Mouse (Mus musculus): ENCODE results near the gene Ube2t.

Gene Ube2t

DNA sequence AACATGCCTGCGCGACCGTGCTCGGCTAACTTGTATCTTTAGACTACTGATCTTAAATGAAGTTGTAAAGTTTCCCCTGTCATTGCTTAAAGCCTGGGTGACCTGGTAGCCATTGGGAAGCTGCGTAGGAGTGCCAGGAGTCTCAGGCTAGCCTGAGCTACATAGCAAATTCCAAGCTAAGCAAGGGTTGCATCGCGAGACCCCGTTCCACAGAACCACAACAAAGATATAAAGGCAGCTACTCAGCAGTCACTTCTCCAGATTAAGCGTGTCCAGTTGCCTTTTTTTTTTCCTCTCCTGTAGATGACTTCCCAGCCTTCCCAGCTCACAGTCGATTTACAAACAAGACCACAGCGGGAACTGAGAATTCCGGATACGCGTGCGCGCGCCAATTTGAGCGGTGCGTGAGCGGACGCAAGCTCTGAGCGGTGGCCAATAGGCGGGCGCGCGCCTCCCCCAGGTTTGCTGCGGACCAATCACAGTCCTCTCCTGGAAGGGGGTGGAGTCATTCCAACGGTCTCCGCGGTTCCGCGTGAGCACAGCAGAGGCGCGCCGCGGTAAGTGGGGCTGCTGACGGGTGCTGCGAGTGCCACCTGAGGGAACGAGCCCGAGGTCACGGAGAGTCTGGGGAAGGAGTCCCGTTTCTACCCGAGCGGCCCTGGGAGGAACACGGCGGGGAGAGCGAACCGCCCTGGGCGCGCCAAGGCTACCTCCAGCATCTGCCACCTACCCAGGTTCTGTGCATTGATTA lies at the start of gene Ube2t:
TSS of gene Ube2t (plus strand) at position 513 of the 751 bp plus-strand sequence.
- peak; percentile 98 for DNase-seq (ENCODE audit: low spot score)

GRCm38 (mm10) chr1:134913535-134913934 lies 48.8 kb upstream of the Ube2t start:
- peak; percentile 30 for DNase-seq (ENCODE audit: low spot score)

DNA sequence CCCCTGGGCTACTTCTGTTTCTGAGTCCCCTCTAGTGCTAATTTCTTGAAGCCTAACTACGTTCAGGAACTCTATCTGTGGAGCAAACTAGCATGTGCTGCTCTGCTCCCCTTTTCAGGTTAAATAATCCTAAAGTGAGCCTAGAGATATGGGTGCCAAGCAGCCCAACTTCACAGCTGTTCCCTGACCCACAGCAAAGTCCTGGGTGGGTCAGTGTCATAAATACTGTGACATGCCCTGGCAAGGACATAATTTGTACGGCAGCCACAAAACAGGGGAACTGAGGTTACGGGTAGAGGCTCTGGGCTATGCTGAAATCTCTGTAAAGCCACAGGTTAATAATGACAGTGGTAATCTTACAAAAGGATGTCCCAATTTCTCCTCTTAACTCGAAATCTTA lies 46.9 kb upstream of the Ube2t start:
- no peak for DNase-seq (ENCODE audit: low spot score)

GRCm38 (mm10) chr1:134919010-134919409 lies 43.4 kb upstream of the Ube2t start:
- DNase-seq (ENCODE audit: low spot score): no peak

- no peak for DNase-seq (ENCODE audit: low spot score)
Measured at GRCm38 (mm10) chr1:134932431-134932830, 29.9 kb upstream of the Ube2t start.

- no peak for DNase-seq (ENCODE audit: low spot score)
Measured at GRCm38 (mm10) chr1:134936335-134936734, 26.0 kb upstream of the Ube2t start.

DNA sequence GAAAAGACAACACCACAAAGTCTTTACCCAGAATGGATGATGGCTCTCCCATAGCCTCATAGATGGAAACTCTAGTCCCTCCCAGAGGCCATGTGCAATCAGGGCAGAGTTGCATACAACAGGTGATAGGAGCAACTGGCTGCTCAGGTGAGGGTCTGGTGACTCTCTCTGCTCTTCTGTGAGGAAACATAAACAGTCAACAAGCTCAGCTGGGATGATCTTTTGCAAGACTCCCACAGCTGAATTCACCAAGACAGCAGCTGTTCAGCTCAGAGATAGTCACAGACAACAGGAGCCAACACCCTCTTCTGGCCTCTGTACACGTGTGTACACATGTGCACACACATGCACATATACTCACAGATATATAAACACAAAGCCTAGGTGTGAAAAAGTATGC lies 24.1 kb upstream of the Ube2t start:
- DNase-seq (ENCODE audit: low spot score): no peak

DNA sequence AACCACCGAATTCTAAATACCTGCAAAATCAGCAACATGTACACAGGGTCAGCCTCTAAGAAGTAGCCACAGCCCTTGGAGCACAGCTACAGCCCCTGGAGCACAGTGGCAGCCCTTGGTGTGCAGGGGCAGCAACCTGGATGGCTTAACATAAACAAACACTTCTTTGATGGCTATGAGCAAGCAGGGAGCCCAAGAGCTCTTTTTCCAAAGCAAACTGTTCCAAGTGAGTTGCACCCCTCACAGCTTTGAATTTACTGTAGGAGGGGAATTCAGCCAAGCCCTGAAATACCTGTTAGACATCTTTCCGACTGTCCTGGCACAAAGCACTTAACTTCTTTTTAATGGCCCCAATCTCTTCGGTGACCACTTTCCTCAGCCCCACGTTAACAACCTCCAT lies 21.5 kb upstream of the Ube2t start:
- no peak for DNase-seq (ENCODE audit: low spot score)

DNA sequence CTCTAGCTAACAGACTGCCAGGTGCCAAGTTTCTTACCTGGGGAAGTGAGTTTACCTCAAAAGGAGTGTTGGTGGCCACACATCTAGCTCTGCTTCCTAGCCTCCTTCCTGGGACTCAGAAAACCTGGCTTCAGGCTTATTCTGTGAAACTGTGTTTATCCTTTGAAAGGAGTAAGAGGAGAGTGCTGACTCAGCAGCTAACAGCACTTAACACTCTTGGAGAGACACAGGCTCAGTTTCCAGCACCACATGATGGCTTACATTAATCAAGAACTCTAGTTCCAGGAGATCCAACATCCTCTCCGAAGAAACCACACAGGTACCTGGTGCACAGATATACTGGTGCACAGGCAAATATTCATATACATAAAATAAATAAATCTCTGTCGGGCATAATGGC lies 19.5 kb upstream of the Ube2t start:
- no peak for DNase-seq (ENCODE audit: low spot score)

DNA sequence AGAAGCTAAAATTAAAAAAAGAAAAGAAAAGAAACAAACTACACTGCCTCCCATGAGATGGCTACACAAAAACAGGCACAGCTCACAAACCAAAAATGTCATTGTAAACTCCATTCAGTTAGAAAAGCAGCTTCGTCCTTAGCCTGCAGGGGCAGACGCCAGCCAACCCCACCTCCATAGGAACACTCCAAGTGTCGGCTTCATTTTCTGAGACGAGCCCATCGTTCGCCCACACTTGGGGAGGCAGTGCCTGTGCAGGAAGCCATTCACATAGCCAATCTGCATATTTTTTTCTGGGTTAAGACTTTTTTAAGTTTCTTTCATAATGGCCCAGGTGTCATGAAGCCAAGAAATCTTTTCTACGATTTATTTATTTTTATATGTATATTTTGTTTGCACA lies 14.8 kb upstream of the Ube2t start:
- no peak for DNase-seq (ENCODE audit: low spot score)

- DNase-seq (ENCODE audit: low spot score): no peak
Measured at GRCm38 (mm10) chr1:134949946-134950345, 12.4 kb upstream of the Ube2t start.

DNA sequence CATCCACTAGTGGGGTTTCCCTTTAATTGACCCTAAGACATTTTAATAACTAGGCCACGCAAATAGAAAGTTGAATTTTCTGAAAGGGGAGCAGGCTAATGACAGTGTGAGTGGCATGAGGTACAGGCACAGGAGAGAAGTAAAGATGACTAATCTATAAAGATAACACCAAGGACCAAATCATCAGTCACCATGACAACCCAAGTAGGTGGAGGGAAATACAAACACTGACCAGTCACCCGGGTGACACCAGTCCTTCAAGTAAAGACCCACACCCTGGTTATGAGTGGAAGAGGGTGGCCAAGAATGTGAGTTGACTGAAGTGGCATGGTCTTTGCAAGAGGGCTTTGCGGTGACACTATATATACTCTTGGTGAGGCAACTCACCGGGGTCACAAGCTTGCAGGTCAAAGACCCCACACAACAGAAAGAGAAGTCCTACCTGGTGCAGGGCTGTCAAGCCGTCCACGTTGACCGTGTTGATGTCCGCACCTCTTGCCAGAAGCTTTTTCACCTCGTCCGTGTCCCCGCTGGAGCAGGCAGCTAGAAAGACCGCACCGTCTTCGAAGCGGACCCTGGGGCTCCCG lies 7.2 kb upstream of the Ube2t start:
- no peak for DNase-seq (ENCODE audit: low spot score)

GRCm38 (mm10) chr1:134955637-134956176 lies 6.7 kb upstream of the Ube2t start, which contains the start of gene Ppp1r12b:
Gene Ppp1r12b (minus strand): TSS chr1:134955942.
- DNase-seq (ENCODE audit: low spot score): peak; percentile 98

- DNase-seq (ENCODE audit: low spot score): no peak
Measured at GRCm38 (mm10) chr1:134960634-134961033, 1.7 kb upstream of the Ube2t start.

DNA sequence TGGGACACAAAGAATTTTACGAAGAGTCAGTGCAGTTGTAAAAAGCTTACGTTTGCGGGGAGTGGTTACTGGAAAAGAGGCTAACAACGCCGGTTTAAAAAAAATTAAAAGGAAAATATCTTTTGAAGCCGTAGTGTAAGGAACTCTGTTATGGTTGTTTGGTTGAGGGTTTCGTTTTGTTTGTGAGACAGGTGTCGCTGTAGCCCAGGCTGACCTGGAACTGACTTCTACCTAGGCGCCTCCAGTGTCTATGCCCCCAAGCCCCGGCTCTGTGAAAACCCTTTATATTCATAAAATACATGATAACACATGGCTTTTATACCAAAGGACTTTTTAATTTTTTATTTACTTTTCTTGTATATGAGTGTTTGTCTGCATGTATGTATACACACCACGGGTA lies 456 bp downstream of the Ube2t start:
- no peak for DNase-seq (ENCODE audit: low spot score)

DNA sequence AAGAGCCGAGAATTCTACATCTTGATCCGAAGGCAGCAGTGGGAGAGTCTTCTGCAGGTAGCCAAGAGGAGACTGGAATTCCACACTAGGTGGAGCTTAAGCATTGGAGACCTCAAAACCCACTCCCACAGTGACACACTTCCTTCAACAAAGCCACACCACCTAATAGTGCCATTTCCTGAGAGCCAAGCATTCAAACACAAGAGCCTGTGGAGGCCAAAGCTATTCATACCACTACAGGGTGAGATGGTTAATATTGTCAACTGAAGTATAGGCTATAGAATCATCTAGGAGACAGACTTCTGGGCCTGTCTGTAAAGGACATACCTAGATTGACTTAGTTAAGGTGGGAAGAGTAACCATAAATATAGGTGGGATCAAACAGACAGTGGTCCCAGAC lies 3.1 kb downstream of the Ube2t start:
- no peak for DNase-seq (ENCODE audit: low spot score)

- DNase-seq (ENCODE audit: low spot score): no peak
Measured at GRCm38 (mm10) chr1:134972920-134973319, 10.6 kb downstream of the Ube2t start.

DNA sequence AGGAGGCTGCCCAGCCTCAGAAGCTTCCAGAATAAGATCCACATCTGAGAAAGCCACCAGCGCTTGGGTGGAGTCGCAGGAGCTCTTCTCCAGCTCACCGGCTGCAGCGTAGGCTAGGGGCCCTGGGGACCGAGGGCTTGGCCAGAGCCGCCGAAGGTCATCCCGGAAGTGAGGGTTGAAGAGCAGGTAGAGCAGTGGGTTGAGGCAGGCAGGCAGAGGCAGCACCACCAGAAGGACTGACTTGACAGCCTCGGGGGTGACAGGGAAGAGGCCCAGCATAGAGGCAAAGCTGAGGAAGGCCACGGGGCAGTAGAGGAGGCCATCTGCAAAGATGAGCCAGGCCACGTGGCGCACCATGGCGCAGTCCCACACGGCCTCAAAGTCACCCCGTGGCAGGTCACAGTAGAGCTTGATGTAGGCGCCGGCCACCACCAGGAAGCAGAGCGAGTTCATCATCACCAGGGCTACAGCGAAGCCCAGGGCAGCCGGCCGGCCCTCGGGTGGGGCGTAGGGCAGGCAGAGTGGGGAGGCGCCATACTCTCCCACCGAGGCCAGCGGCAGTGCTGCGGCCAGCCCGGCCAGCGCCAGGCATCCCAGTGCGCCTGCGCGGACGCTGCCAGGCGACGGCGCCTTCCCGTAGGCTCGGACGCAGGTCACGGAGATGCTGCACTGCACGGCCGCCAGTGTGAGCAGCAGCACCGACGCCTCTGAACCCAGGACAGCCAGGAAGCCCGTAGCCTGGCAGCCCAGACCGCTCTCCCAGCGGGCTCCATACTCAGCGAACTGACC lies 25.0 kb downstream of the Ube2t start:
- peak; percentile 81 for DNase-seq (ENCODE audit: low spot score)

DNA sequence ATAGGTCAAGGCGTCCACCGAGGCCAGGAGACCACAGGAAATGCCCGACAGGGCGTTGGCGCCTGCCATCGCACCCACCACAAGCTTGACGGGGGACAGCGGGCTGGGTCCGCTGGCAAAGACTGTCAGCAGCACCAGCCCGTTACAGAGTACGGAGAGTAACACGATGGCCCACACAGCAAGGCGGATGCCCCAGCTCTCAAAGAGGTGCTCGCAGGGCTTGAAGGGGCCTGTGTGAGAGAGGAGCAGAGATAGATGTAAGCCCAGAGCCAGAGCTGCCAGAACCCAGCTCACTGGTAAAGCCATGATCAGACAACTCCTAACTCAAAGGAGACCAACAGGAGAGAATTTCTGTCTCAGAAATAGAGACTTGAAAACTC lies 25.6 kb downstream of the Ube2t start:
- DNase-seq (ENCODE audit: low spot score): no peak

- DNase-seq (ENCODE audit: low spot score): peak; percentile 76
Measured at GRCm38 (mm10) chr1:134989372-134989771, 27.0 kb downstream of the Ube2t start.

- no peak for DNase-seq (ENCODE audit: low spot score)
Measured at GRCm38 (mm10) chr1:134992046-134992645, 29.8 kb downstream of the Ube2t start.

DNA sequence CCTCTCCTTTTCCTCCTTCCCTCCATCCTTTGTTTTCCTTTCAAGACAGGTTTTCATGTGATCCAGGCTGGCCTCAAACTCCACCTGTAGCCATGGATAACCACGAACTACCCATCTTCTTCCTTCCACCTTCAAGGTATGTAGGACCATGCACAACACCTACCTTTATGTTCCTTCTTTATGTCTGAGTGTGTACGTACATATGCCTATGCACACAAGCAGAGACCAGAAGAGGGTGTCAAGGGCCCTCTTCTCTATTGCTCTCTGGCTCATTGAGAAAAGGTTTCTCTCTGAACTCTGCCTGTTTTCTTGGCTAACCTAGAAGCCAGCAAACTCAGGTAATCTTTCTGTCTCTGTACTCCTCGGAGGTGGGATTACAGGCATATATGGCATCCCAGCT lies 32.4 kb downstream of the Ube2t start:
- DNase-seq (ENCODE audit: low spot score): no peak

All from testis, postnatal 14 days (tissue).